9 mouse cellular contexts compared by ENCODE assay signal in genomic region chr12:36933118-36933610, GRCm38 (mm10).
DNase-seq lines count a peak whose midpoint lies in the region; ATAC-seq and TF ChIP-seq lines count a peak whose summit lies in the region.
"Had no signal": no experiment of that assay in that cellular context is flagged by ENCODE, and none has a peak within 500 bp of the region (broad histone marks: within the 10 kb centered on the region; RNA-seq: fewer than 3 reads in every experiment).

No protein-coding gene starts in this region.

- no peak overlapping the region for H3K4me3 ChIP-seq in cerebellum, adult 2 months (replicated peaks; ENCODE audit: insufficient read depth, low read depth, low read length)
- H3K4me3 ChIP-seq: liver, embryonic 15.5 days had no signal

- H3K4me1 ChIP-seq in cerebellum, adult 2 months (ENCODE audit: control insufficient read depth, insufficient read depth, low read length) = peaks cover 4% of the 10 kb centered on the region
- H3K4me1 ChIP-seq: liver, embryonic 15.5 days had no signal

- WGBS in cerebellum, adult 2 months = 4% methylated on average over 6 of the region's 6 CpGs

- no peaks in the 10 kb centered on the region for H3K27me3 ChIP-seq in cerebellum, adult 2 months (ENCODE audit: control insufficient read depth, insufficient read depth, low read length)
- H3K27me3 ChIP-seq: liver, embryonic 15.5 days had no signal

- ATAC-seq in hematopoietic stem cell, adult 5-6 weeks (replicated peaks in 1 of 2; ENCODE audit: insufficient read depth in 1 of 2, low FRiP score in 2 of 2, low TSS enrichment in 1 of 2, low read depth in 1 of 2, poor library complexity in 2 of 2, severe bottlenecking in 2 of 2) = peak; percentile 60 to 64; a peak in 2 of 4 replicates

- no peak for TF ChIP-seq POLR2A in cerebellum, adult 2 months (IDR thresholded peaks at IDR 0.05; ENCODE audit: borderline replicate concordance, insufficient read depth, low read length)

- DNase-seq in cerebellum, adult 2 months = peak; percentile 17 to 30
- DNase-seq in cerebellum, adult 8-10 months = no peak
- DNase-seq in spleen, postnatal 36 days (ENCODE audit: low spot score in 2 of 2) = peak; percentile 19 to 26
- no peak for DNase-seq in spleen, postnatal 4 days (ENCODE audit: low spot score in 2 of 2)
- peak; percentile 12 for DNase-seq in retina, embryonic 14.5 days (ENCODE audit: low spot score)
- DNase-seq in ovary, adult 18-20 months (ENCODE audit: low spot score) = no peak
- DNase-seq in right cerebral cortex, postnatal 4 days = no peak

- H3K27ac ChIP-seq in cerebellum, adult 2 months (ENCODE audit: insufficient read depth, low read length) = no peak overlapping the region
- H3K27ac ChIP-seq: liver, embryonic 15.5 days had no signal

- TF ChIP-seq CTCF in cerebellum, adult 2 months (IDR thresholded peaks at IDR 0.05; ENCODE audit: borderline replicate concordance, insufficient read depth, low read depth, low read length) = no peak

Comparison
In these comparisons a context has a peak if more than half of its experiments do, and no peak if none do; other contexts are left out.
1. DNase-seq: peak in cerebellum, adult 2 months (2 of 2), spleen, postnatal 36 days (2 of 2) and retina, embryonic 14.5 days (single experiment); none in cerebellum, adult 8-10 months (single experiment), spleen, postnatal 4 days (0 of 2), ovary, adult 18-20 months (single experiment) and right cerebral cortex, postnatal 4 days (single experiment).